Mouse (Mus musculus) liver, adult (tissue): ENCODE measurements around the gene Olfr1263.

Experiments used
- GATA4 ChIP-seq: IDR thresholded peaks from 2 replicates; pipeline ENCODE4 v1.6.1; 2014; ENCODE audit warnings: mild to moderate bottlenecking, low read length; ENCODE audit not compliant: insufficient replicate concordance

Olfr1263 gene

GRCm38 (mm10) chr2:90011831-90012230 lies at the start of gene Olfr1263:
TSS of gene Olfr1263 (plus strand) at chr2:90012131.
- TF ChIP-seq GATA4, result no peak

GRCm38 (mm10) chr2:89974184-89974583 lies 37.7 kb upstream of the Olfr1263 start, which contains the start of gene Olfr1260:
TSS of gene Olfr1260 (plus strand) at chr2:89974340.
- no peak for TF ChIP-seq GATA4

GRCm38 (mm10) chr2:89977709-89978108 lies 34.2 kb upstream of the Olfr1263 start:
- no peak for TF ChIP-seq GATA4

DNA sequence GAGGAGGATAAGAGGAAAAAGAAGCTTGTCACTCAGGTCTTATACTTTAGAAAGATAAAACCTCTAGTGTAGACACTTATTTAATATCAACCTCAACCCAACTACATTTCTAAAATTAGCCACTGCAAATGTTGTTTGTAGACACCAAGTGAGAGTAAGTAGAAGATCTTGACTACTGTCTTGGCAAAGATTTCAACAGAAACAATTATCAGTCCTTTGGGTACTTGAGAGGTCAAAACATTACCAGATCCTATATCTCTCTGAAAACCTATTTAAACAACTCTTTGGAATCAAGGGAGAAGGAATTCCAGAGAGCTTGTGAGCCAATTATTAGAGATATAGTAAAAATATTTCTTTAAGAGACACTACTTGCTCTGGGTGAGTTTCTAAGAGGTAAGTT lies 21.0 kb upstream of the Olfr1263 start, which contains the start of gene Olfr1261:
Gene Olfr1261, plus strand, starts transcription at position 301 of the 400 bp plus-strand sequence.
- no peak for TF ChIP-seq GATA4

DNA sequence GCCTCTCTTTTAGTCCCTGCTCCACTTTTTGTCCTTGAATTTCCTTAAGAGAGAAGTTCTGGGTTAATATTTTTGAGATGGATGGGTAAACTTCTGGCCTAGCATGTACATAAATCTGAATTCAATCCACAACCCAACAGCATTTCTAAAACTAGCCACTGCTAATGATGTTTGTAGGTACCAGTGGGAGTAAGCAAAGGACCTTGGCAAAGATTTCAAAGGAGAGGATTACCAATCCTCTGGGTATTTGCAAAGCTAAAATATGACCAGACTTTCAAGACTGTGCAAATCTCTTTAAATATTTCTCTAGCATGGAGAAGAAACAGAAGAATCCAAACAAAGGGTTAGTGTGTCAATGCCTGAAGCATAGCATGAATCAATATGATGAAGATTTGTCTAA lies 12.1 kb upstream of the Olfr1263 start, which contains the start of gene Olfr1262:
Gene Olfr1262, plus strand, starts transcription at position 301 of the 400 bp plus-strand sequence.
- TF ChIP-seq GATA4, result no peak

DNA sequence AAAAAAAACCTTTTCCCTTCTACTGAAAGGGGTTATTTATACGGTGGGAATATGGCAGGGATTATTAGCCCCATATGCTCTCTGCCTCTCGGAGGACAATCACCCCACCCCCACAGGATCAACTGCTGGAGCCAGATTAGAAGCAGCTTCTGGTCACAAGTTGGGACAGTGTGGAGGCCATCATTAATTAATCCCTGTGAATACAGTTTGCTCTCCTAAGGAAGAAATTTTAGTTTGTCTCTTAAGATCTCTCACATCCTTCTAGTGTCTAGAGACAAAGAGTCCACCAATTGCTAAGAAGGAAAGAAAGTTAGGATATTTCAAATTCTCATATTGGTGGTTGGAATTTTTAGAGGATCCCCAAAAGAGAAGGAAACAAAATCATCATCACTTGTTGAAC lies 13.5 kb downstream of the Olfr1263 start, which contains the start of gene Olfr1264:
Gene Olfr1264, minus strand, starts transcription at position 101 of the 400 bp plus-strand sequence.
- no peak for TF ChIP-seq GATA4

DNA sequence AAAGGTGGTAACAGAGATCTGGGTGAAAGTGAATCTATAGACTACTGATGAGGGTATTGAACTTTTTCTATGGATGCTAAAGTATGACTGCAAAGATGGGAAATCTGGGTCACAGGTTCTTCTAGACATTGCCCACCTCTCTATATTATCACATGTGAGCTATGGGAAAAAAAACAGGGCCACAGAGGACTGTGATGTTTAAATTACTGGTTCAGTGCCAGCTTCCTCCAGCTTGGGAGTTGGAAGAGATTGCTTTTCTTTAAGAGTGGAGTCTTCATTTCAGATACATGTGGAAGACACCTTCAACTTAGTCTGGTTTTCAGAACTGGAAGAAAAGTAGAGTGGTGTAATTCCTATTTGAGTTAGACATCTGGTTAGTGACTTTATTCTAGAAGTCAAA lies 23.1 kb downstream of the Olfr1263 start, which contains the start of gene Olfr1265:
Gene Olfr1265, plus strand, starts transcription at position 301 of the 400 bp plus-strand sequence.
- TF ChIP-seq GATA4, result no peak

DNA sequence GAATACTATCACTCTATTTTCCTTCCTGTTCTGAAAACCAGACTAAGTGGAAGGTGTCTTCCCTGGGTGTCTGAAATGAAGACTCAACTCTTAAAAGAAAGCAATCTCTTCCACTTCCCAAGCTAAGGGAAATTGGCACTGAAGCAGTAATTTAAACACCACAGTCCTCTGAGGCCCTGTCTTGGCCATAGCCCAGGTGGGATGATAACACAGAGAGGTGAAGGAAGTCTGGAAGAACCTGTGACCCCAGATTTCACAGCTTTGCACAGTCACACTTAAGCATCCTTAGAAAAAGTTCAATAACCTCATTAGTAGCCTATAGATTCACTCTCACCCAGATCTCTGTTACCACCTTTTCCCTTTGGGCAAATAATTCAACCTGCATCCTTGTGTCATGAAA lies 51.6 kb downstream of the Olfr1263 start, which contains the start of gene Olfr140:
Gene Olfr140, minus strand, starts transcription at position 101 of the 400 bp plus-strand sequence.
- TF ChIP-seq GATA4, result no peak
